Mouse (Mus musculus) MEL (cell line): ENCODE results near the gene Casq1. TPM values are rescaled to one million over a fixed set of nuclear protein-coding genes. Genes with fewer than 3 reads are reported as not detected.

ENCODE experiments used
- DNase-seq: peaks from one replicate; pipeline ENCODE4 v3.0.0; 2011; ENCODE audit warnings: low read depth, low spot score
- H3K27ac ChIP-seq: 2 replicates; pipeline ENCODE4 v1.5.1; 2012; ENCODE audit warnings: low read depth, mild to moderate bottlenecking, control low read depth, low read length, moderate library complexity; ENCODE audit not compliant: control insufficient read depth
- H3K27me3 ChIP-seq, 2 experiments: fragments of 150-350 bp in 1 of 2; sonication (generic) in 1 of 2; 2 replicates each; pipeline ENCODE4 v1.6.1; 2012; ENCODE audit warnings: low read length in 2 of 2, mild to moderate bottlenecking in 2 of 2, improper control_type of control experiment in 1 of 2, moderate library complexity in 1 of 2; ENCODE audit not compliant: insufficient read depth in 2 of 2, control insufficient read depth in 1 of 2
- H3K36me3 ChIP-seq, 2 experiments: 2 replicates each; pipeline ENCODE4 v1.6.1; 2012 to 2014; ENCODE audit warnings: low read length in 2 of 2, improper control_type of control experiment in 1 of 2, inconsistent platforms in 1 of 2, mild to moderate bottlenecking in 1 of 2; ENCODE audit not compliant: insufficient read depth in 2 of 2, control insufficient read depth in 1 of 2
- H3K4me1 ChIP-seq, 2 experiments: fragments of 150-350 bp in 1 of 2; sonication (generic) in 1 of 2; 2 replicates each; pipeline ENCODE4 v1.6.1; 2012; ENCODE audit warnings: low read length in 2 of 2, improper control_type of control experiment in 1 of 2, mild to moderate bottlenecking in 1 of 2; ENCODE audit not compliant: insufficient read depth in 2 of 2, control insufficient read depth in 1 of 2
- H3K4me3 ChIP-seq, 2 experiments: fragments of 150-350 bp in 1 of 2; sonication (generic) in 1 of 2; 2 replicates each; pipeline ENCODE4 v1.5.1; 2012; ENCODE audit warnings: low read depth in 2 of 2, low read length in 2 of 2, mild to moderate bottlenecking in 2 of 2, moderate library complexity in 2 of 2, control low read depth in 1 of 2, improper control_type of control experiment in 1 of 2; ENCODE audit not compliant: control insufficient read depth in 1 of 2, insufficient read depth in 1 of 2
- H3K79me2 ChIP-seq: 2 replicates; pipeline ENCODE4 v1.6.1; 2012; ENCODE audit warnings: mild to moderate bottlenecking, low read length, moderate library complexity; ENCODE audit not compliant: control insufficient read depth, poor library complexity, insufficient read depth
- H3K9ac ChIP-seq: 2 replicates; pipeline ENCODE4 v1.6.1; 2012; ENCODE audit warnings: low read depth, mild to moderate bottlenecking, control low read depth, low read length, moderate library complexity; ENCODE audit not compliant: control insufficient read depth, poor library complexity, severe bottlenecking
- H3K9me3 ChIP-seq: fragments of 150-350 bp; sonication (generic); replicated peaks from 2 replicates; pipeline ENCODE4 v1.6.1; 2012; ENCODE audit warnings: mild to moderate bottlenecking, low read length, improper control_type of control experiment, moderate library complexity; ENCODE audit not compliant: insufficient read depth
- CHD1 ChIP-seq: IDR thresholded peaks from 2 replicates; pipeline ENCODE4 v1.6.1; 2012; ENCODE audit warnings: low read depth, mild to moderate bottlenecking, inconsistent platforms, low read length, improper control_type of control experiment
- CHD2 ChIP-seq: IDR thresholded peaks from 2 replicates; pipeline ENCODE4 v1.6.1; 2011; ENCODE audit warnings: low read length, improper control_type of control experiment
- MAFK ChIP-seq: IDR thresholded peaks from 2 replicates; pipeline ENCODE4 v1.6.1; 2011; ENCODE audit warnings: low read depth, mild to moderate bottlenecking, low read length, improper control_type of control experiment, borderline replicate concordance
- MAX ChIP-seq: IDR thresholded peaks from 2 replicates; pipeline ENCODE4 v1.6.1; 2011; ENCODE audit warnings: low read length, improper control_type of control experiment
- MAZ ChIP-seq: IDR thresholded peaks from 2 replicates; pipeline ENCODE4 v1.6.1; 2012; ENCODE audit warnings: low read depth, mild to moderate bottlenecking, inconsistent platforms, low read length, improper control_type of control experiment
- MYB ChIP-seq: IDR thresholded peaks from 2 replicates; pipeline ENCODE4 v1.6.1; 2011; ENCODE audit warnings: mild to moderate bottlenecking, low read depth, low read length, improper control_type of control experiment
- MYC ChIP-seq: IDR thresholded peaks from 2 replicates; pipeline ENCODE4 v1.6.1; 2011; ENCODE audit warnings: low read depth, mild to moderate bottlenecking, low read length, improper control_type of control experiment, moderate library complexity
- NRF1 ChIP-seq: IDR thresholded peaks from 2 replicates; pipeline ENCODE4 v1.6.1; 2014; ENCODE audit warnings: low read depth, mild to moderate bottlenecking, inconsistent platforms, low read length, improper control_type of control experiment, moderate library complexity; ENCODE audit not compliant: poor library complexity, insufficient read depth, severe bottlenecking
- POLR2A ChIP-seq, 2 experiments: IDR thresholded peaks; 2 replicates each; pipeline ENCODE4 v1.6.1; 2011 to 2012; ENCODE audit warnings: low read length in 2 of 2, mild to moderate bottlenecking in 2 of 2, control low read depth in 1 of 2, improper control_type of control experiment in 1 of 2, low read depth in 1 of 2, moderate library complexity in 1 of 2; ENCODE audit not compliant: control insufficient read depth in 1 of 2, insufficient read depth in 1 of 2, poor library complexity in 1 of 2
- RAD21 ChIP-seq: IDR thresholded peaks from 2 replicates; pipeline ENCODE4 v1.6.1; 2011; ENCODE audit warnings: mild to moderate bottlenecking, low read depth, low read length, improper control_type of control experiment
- SMC3 ChIP-seq: IDR thresholded peaks from 2 replicates; pipeline ENCODE4 v1.6.1; 2011; ENCODE audit warnings: low read depth, low read length, improper control_type of control experiment
- TAL1 ChIP-seq: IDR thresholded peaks from 2 replicates; pipeline ENCODE4 v1.6.1; 2012; ENCODE audit warnings: mild to moderate bottlenecking, inconsistent platforms, low read length, moderate library complexity, mixed read lengths
- UBTF ChIP-seq: IDR thresholded peaks from 2 replicates; pipeline ENCODE4 v1.6.1; 2012; ENCODE audit warnings: low read depth, mild to moderate bottlenecking, inconsistent platforms, low read length, improper control_type of control experiment, moderate library complexity, borderline replicate concordance; ENCODE audit not compliant: insufficient read depth
- USF1 ChIP-seq: IDR thresholded peaks from 2 replicates; pipeline ENCODE4 v1.6.1; 2014; ENCODE audit warnings: low read depth, mild to moderate bottlenecking, inconsistent platforms, low read length, improper control_type of control experiment, moderate library complexity
- ZKSCAN1 ChIP-seq: IDR thresholded peaks from 2 replicates; pipeline ENCODE4 v1.6.1; 2012; ENCODE audit warnings: low read depth, mild to moderate bottlenecking, inconsistent platforms, low read length, improper control_type of control experiment, moderate library complexity
- ZMIZ1 ChIP-seq: IDR thresholded peaks from 2 replicates; pipeline ENCODE4 v1.6.1; 2012; ENCODE audit warnings: low read depth, mild to moderate bottlenecking, inconsistent platforms, low read length, improper control_type of control experiment, moderate library complexity
- polyA plus RNA-seq, 2 experiments: library from polyadenylated mRNA; stranded (reverse) in 1 of 2; unstranded in 1 of 2; fragments of >175 nt in 1 of 2; fragments of >200 nt in 1 of 2; gene quantifications; 2 replicates each; pipeline versions ENCODE4 v1.2.1 to v1.2.4; 2012; ENCODE audit warnings: low replicate concordance in 2 of 2, low read depth in 1 of 2; ENCODE audit not compliant: insufficient read length in 2 of 2, insufficient read depth in 1 of 2, missing spikeins in 1 of 2
- total RNA-seq: library from RNA; depleted of rRNA; stranded (reverse); fragments of 300-350 nt; gene quantifications from 2 replicates; pipeline ENCODE4 v1.2.3, GENCODE M21; 2012

Gene Casq1
- total and polyA plus RNA-seq, 3 experiments, result 0.21 TPM; not detected in 2

GRCm38 (mm10) chr1:172173181-172173580 is 46.5 kb downstream of the Casq1 start:
- no peak overlapping the region for H3K9ac ChIP-seq
- H3K9me3 ChIP-seq, result no peaks in the 10 kb centered on the region
- DNase-seq, result no peak
- H3K27ac ChIP-seq, result no peak overlapping the region
- TF ChIP-seq MAX (no peak), ZKSCAN1 (no peak), UBTF (no peak), CHD1 (no peak), NRF1 (no peak), CHD2 (no peak)
- H3K79me2 ChIP-seq, result 0 out of 2 replicates have a peak, but pooled peaks cover 1% of the 10 kb centered on the region
- no peak overlapping the region for H3K4me3 ChIP-seq
- no peaks in the 10 kb centered on the region for H3K4me1 ChIP-seq
- H3K27me3 ChIP-seq, result no peaks in the 10 kb centered on the region
- peaks cover 0 to 31% of the 10 kb centered on the region in 2 experiments; a peak in 2 of 4 replicates for H3K36me3 ChIP-seq

GRCm38 (mm10) chr1:172172381-172172780 is 47.3 kb downstream of the Casq1 start:
- Histone ChIP-seq H3K9ac (no peak overlapping the region), H3K9me3 (no peaks in the 10 kb centered on the region), H3K36me3 (peaks cover 0 to 34% of the 10 kb centered on the region in 2 experiments; a peak in 2 of 4 replicates), H3K4me1 (no peaks in the 10 kb centered on the region), H3K4me3 (no peak overlapping the region), H3K27me3 (no peaks in the 10 kb centered on the region), H3K79me2 (0 out of 2 replicates have a peak, but pooled peaks cover 1% of the 10 kb centered on the region), H3K27ac (no peak overlapping the region)
- DNase-seq, result no peak
- no peak for TF ChIP-seq ZMIZ1
- no peak for TF ChIP-seq RAD21
- no peak for TF ChIP-seq USF1
- TF ChIP-seq MYB, result no peak
- no peak for TF ChIP-seq UBTF
- TF ChIP-seq MAZ, result no peak
- TF ChIP-seq SMC3, result no peak
- no peak for TF ChIP-seq MYC
- no peak for TF ChIP-seq TAL1
- TF ChIP-seq POLR2A (IDR thresholded peaks at IDR 0.05; ENCODE audit: control insufficient read depth in 1 of 2, insufficient read depth in 1 of 2, low read depth in 1 of 2, low read length in 2 of 2, poor library complexity in 1 of 2), result no peak
- no peak for TF ChIP-seq MAFK
